Mouse (Mus musculus): ENCODE measurements around the gene Robo2. TPM values are rescaled to one million over a fixed set of nuclear protein-coding genes. Genes with fewer than 3 reads are reported as not detected.
A peak's percentile ranks its signal among the peaks of the same experiment; 100 is the strongest.

Gene Robo2
- 100 to 1,000 TPM; 101 to 105 TPM for total RNA-seq (2021)
- long read RNA-seq, experiment 1, partial matches to known transcripts = 6 of 11 reads
- long read RNA-seq, experiment 1, other reads (novel, unspliced or antisense) = 5 of 11 reads
- long read RNA-seq, experiment 2, partial matches to known transcripts = 4 of 5 reads
- long read RNA-seq, experiment 2, other reads (novel, unspliced or antisense) = 1 of 5 reads

- DNase-seq (ENCODE audit: low spot score in 2 of 2) = peak; percentile 45 to 54
- H3K4me3 ChIP-seq = peak within 1 kb of the TSS; percentile 62
- peak within 1 kb of the TSS; percentile 78 for H3K27ac ChIP-seq
- no peak for TF ChIP-seq CTCF (conservative IDR thresholded peaks at IDR 0.05)
These were observed at the start of gene Robo2 for GRCm38 (mm10) chr16:74411481-74412251. TSS of gene Robo2 (minus strand) at chr16:74411825.

DNA sequence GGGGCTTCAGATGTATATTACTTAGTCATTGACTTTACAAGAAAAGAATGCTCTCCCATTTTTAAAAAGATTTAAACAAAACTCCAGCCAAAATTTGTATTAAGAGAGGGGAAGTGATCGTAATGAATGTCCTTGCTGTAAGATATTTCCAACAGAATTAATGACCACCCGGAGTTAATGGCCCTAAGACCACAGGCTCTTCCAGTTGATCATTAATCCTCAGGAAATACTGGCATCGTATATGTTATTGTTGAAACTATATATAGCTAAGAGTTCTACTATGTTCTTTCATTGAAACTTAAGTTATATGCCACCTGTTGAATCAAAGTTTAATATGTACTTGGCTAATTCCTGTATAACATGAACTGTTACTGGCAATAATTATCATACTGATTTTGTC, 46.5 kb upstream of the Robo2 start:
- no peak for TF ChIP-seq CTCF (conservative IDR thresholded peaks at IDR 0.05)
- DNase-seq (ENCODE audit: low spot score in 2 of 2) = no peak
- H3K27ac ChIP-seq = no peak overlapping the region
- H3K4me3 ChIP-seq = no peak overlapping the region

DNA sequence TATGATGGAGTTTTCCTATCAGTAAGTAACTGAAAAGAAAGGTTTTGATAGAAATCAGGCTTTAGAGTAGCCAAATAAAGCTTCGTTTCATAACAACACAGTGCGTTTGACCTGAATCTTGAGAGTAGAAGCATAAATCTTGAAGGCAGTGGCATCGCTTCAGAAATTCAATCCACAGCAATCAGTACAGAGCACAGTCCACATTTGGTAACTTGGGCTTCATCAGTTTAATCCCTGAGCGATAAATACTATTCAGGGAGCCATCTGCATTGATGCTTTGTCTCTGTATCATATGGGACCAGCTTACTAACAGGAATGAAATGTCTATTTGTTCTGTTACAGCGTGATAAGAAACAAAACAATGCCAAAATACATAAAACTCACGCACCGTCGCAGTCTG, 46.1 kb upstream of the Robo2 start:
- Histone ChIP-seq H3K4me3 (no peak overlapping the region), H3K27ac (no peak overlapping the region)
- TF ChIP-seq CTCF (conservative IDR thresholded peaks at IDR 0.05) = no peak
- DNase-seq (ENCODE audit: low spot score in 2 of 2) = no peak

- no peak for DNase-seq (ENCODE audit: low spot score in 2 of 2)
- Histone ChIP-seq H3K27ac (no peak overlapping the region), H3K4me3 (no peak overlapping the region)
- TF ChIP-seq CTCF (conservative IDR thresholded peaks at IDR 0.05) = no peak
These were observed 45.3 kb upstream of the Robo2 start for GRCm38 (mm10) chr16:74456808-74457470.

DNA sequence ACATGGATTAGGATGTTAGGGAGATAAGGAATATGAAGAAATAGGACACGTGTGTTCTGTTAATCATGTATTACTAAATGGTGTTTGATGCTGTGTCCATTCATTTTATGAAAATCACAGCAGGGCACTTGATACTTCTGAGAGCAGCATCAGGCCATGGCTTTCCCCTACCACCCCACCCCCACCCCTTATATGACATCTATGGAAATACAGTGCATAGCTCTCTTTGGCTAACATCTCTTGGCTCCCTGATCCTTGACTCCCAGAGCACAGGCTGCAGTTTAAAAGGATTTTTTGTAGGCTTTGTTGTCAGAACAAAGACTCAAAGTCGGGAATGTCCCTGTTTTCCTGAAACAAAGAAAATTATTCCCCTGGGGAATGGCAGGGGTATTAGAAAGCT, 43.6 kb upstream of the Robo2 start:
- no peak for TF ChIP-seq CTCF (conservative IDR thresholded peaks at IDR 0.05)
- Histone ChIP-seq H3K4me3 (no peak overlapping the region), H3K27ac (no peak overlapping the region)
- DNase-seq (ENCODE audit: low spot score in 2 of 2) = no peak

GRCm38 (mm10) chr16:74448025-74448424, 36.4 kb upstream of the Robo2 start:
- no peak overlapping the region for H3K27ac ChIP-seq
- no peak overlapping the region for H3K4me3 ChIP-seq
- no peak for DNase-seq (ENCODE audit: low spot score in 2 of 2)
- no peak for TF ChIP-seq CTCF (conservative IDR thresholded peaks at IDR 0.05)

DNA sequence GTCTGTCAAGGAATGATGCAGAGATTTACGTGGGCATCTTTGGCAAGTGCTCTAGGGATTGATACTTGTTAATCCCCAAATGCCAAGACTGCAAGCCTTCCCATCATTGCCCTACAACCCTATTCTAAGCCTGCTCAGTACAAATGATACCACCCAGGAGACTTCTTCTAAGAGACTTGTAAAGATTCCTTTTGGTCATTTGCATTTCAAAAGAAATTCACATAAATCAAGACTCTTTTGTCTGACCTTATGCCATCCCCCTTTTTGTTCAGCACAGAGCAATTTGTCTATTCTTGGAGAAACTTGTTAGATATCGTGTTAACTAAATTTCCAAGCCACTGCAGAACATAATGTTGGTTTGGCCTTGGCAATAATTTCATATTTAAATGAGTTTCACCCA, 15.4 kb upstream of the Robo2 start:
- H3K27ac ChIP-seq = no peak overlapping the region
- DNase-seq (ENCODE audit: low spot score in 2 of 2) = no peak
- no peak overlapping the region for H3K4me3 ChIP-seq
- TF ChIP-seq CTCF (conservative IDR thresholded peaks at IDR 0.05) = no peak

DNA sequence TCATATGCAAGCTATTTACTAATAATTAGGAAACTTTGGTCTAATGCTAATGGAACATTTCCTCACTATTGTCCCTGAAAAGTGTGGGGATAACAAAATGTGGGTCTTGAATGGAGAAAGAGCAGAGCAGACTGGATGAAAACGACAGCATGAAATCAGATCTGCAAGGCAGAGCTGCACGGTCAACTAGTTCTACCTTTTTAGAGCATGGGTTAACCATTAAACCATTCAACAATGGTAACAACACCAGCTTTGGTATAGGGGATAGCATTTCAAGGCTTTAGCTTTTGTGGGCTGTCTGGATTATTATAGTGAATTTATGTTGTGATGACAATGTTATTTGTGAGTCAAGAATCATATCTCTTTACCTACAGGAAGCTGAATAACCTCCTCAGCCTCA, 8.7 kb upstream of the Robo2 start:
- no peak for DNase-seq (ENCODE audit: low spot score in 2 of 2)
- no peak overlapping the region for H3K4me3 ChIP-seq
- TF ChIP-seq CTCF (conservative IDR thresholded peaks at IDR 0.05) = no peak
- H3K27ac ChIP-seq = no peak overlapping the region

DNA sequence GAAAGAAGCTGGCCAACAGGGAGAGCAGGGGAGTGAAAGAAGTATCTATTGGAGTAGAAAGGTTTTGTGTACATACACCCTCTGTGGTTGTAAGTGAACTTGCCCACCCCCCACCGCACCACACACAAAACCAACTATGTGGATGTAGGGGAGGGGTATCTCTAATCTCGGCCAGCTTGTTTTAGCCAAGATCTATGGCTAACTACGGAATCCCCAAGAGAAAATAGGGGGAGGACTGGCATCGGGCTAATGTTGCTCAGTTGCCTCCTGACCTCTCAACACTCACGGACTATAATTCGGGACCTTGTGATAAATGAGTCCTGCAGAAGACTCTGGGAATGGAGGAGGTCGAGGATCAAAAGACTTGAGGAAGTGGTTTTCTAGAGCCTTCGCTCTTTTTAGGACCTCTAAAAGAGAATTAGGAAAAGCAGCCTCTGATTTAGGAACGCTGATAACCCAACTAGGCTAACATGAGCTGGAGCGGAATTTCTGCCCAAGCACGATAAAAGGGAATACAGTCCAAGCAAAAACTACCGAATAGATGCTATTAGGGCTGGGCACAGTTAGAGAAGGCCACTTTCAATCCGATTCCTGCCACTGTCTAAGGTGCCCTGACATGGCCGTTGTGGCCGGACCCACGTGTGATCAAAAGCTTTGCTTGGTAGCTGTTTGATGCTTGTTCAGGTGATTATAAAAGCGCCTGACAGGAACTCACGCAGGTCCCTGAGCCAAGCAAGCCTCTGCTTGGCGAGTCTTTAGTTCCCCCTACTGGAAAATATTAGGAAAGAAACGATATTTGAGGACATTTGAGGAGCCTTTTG, 1.1 kb upstream of the Robo2 start:
- peak; percentile 38 to 71 for DNase-seq (ENCODE audit: low spot score in 2 of 2)
- H3K4me3 ChIP-seq = peak overlapping the region; percentile 60
- H3K27ac ChIP-seq = peak overlapping the region; percentile 77
- TF ChIP-seq CTCF (conservative IDR thresholded peaks at IDR 0.05) = peak; percentile 83

- no peak for TF ChIP-seq CTCF (conservative IDR thresholded peaks at IDR 0.05)
- no peak for DNase-seq (ENCODE audit: low spot score in 2 of 2)
- Histone ChIP-seq H3K27ac (peak overlapping the region; percentile 78), H3K4me3 (peak overlapping the region; percentile 62)
These were observed 604 bp downstream of the Robo2 start for GRCm38 (mm10) chr16:74411021-74411420.

GRCm38 (mm10) chr16:74410125-74410524, 1.5 kb downstream of the Robo2 start:
- Histone ChIP-seq H3K4me3 (peak overlapping the region; percentile 62), H3K27ac (peak overlapping the region; percentile 78; the same call in 1 of the 2 replicates)
- no peak for TF ChIP-seq CTCF (conservative IDR thresholded peaks at IDR 0.05)

DNA sequence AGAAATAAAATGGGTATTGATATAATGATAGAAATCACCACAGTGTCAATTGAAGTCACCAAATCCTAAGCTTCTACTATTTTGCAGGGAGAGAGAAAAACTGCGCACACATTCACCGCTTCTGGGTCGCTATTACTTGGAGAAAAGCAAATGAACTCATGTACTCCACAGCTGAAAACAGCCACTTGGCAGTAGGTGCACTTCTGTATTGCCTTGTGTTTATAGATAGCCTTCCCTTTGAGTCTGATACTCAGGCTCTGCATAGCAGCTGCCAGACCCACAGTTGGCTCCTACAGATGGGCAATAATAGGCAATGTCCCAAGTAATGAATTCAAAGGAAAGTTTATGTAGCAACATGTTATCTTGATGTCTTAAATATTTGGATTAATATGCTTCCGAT, 2.1 kb downstream of the Robo2 start:
- Histone ChIP-seq H3K4me3 (peak overlapping the region; percentile 62), H3K27ac (no peak overlapping the region)
- DNase-seq (ENCODE audit: low spot score in 2 of 2) = no peak
- TF ChIP-seq CTCF (conservative IDR thresholded peaks at IDR 0.05) = no peak

More at GRCm38 (mm10) chr16:74410125-74410524, 1.5 kb downstream of the Robo2 start:
- no peak for DNase-seq (ENCODE audit: low spot score in 2 of 2)

DNA sequence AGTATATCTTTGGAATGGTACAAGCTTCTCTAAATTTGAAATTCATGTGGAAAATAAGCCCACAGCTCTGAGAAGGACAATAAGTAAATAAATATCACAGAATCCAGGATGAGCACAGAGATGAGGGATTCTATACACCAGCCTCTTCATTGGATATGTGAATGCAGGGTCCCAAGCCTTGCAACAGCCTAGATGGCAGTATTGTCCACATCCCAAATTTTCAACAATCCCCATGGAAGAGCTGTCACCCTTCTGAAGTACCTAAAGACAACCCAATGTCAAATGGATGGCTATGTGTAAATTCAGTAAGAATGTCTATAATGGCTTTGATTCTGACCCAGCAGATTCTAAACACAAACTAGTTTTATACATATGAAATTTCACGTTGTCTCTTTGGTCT, 3.1 kb downstream of the Robo2 start:
- peak; percentile 49 for TF ChIP-seq CTCF (conservative IDR thresholded peaks at IDR 0.05)
- no peak overlapping the region for H3K27ac ChIP-seq
- no peak for DNase-seq (ENCODE audit: low spot score in 2 of 2)
- H3K4me3 ChIP-seq = peak overlapping the region; percentile 62
